Mouse (Mus musculus) heart, adult 2 months (tissue): Measurements from ENCODE around the gene Ctrb1.

Experiments used
- CTCF ChIP-seq: fragments of 200-600 bp; IDR thresholded peaks from 2 replicates; pipeline ENCODE4 v1.8.1; 2022; ENCODE audit warnings: antibody characterized with exemption, mild to moderate bottlenecking, moderate library complexity
- EP300 ChIP-seq: fragments of 200-500 bp; IDR thresholded peaks from 2 replicates; pipeline ENCODE4 v1.6.1; 2011; ENCODE audit warnings: low read depth, low read length, control low read depth; ENCODE audit not compliant: insufficient read depth
- POLR2A ChIP-seq: fragments of 200-500 bp; IDR thresholded peaks from 2 replicates; pipeline ENCODE4 v1.6.1; 2011; ENCODE audit warnings: mild to moderate bottlenecking, low read depth, low read length, control low read depth; ENCODE audit not compliant: insufficient read depth

DNA sequence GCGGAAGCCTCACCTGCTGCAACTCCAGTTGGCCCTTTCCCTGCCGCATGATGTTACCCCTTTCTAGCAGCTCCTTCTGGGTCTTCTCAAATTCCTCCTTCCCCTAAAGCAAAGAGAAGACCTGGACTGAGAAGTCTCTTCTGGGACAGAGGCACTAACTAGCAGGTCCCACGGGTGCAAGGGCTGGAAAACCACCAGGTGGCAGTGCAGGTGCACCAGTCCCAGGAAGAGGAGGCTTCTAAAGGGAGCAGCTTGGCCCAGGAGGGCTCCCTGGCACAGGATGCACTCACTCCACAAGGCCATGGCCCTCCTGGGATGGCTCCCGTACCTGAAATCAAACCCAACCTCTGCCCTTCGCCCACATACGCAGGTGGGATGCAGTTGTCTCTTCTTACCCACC, 21.8 kb upstream of the Ctrb1 start:
- TF ChIP-seq EP300, result peak; percentile 74; the same call in 1 of the 2 replicates
- no peak for TF ChIP-seq POLR2A
- TF ChIP-seq CTCF, result peak; percentile 87
